Comparison of ENCODE assay signal across 21 mouse cellular contexts in the genomic region with DNA sequence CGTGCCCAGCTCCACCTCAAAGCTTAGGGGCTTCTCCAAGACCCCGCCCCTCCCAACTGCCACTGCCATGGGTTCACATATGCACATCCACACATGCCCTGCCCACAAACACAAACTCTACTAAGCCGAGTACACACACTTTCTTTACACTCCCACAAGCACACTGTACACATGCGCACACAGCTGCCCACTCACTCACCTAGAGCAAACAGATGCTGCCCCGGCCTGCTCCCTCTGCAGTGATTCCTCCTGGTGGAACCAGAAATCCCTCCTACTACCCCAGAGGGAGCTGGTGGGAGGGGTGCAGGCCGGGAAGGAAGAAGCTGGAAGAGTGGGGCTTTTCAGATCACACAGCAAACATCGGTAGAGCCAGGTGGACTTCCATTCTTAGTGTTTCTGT. TPM values are rescaled to one million over a fixed set of nuclear protein-coding genes. Genes with fewer than 3 reads are reported as not detected.
DNase-seq lines count a peak whose midpoint lies in the region; ATAC-seq and TF ChIP-seq lines count a peak whose summit lies in the region.
"Had no signal": no experiment of that assay in that cellular context is flagged by ENCODE, and none has a peak within 500 bp of the region (broad histone marks: within the 10 kb centered on the region; RNA-seq: fewer than 3 reads in every experiment).

No protein-coding gene starts in this region.

- WGBS in stomach, embryonic 16.5 days = 44% methylated on average over 7 of the region's 7 CpGs

- ATAC-seq in stomach, embryonic 16.5 days (ENCODE audit: insufficient read depth, low FRiP score) = peak; percentile 44; the same call in 1 of the 2 replicates
- ATAC-seq: forebrain, embryonic 16.5 days; hindbrain, postnatal 0 days had no signal

- peak overlapping the region; percentile 70 for H3K27ac ChIP-seq in gastrocnemius, adult 2 months
- H3K27ac ChIP-seq in stomach, embryonic 16.5 days (ENCODE audit: low read length) = no peak overlapping the region
- H3K27ac ChIP-seq: embryonic facial prominence, embryonic 13.5 days; forebrain, embryonic 12.5 days; heart, adult 2 months; heart, embryonic 15.5 days; hindbrain, embryonic 13.5 days; hindbrain, postnatal 0 days had no signal

- H3K9ac ChIP-seq in stomach, embryonic 16.5 days (ENCODE audit: low read length) = no peak overlapping the region
- H3K9ac ChIP-seq: embryonic facial prominence, embryonic 13.5 days; forebrain, embryonic 12.5 days; heart, embryonic 15.5 days; hindbrain, embryonic 13.5 days had no signal

- intact Hi-C loops in gastrocnemius, adult 2 months (cut with DNase I) = no loop called here

- H3K4me2 ChIP-seq in stomach, embryonic 16.5 days (ENCODE audit: low read depth, low read length) = no peak overlapping the region
- H3K4me2 ChIP-seq: embryonic facial prominence, embryonic 13.5 days; forebrain, embryonic 12.5 days; heart, embryonic 11.5 days; heart, embryonic 15.5 days; hindbrain, embryonic 13.5 days had no signal

- H3K36me3 ChIP-seq in stomach, embryonic 16.5 days (ENCODE audit: control insufficient read depth, insufficient read depth, low read length) = no peaks in the 10 kb centered on the region
- H3K36me3 ChIP-seq: embryonic facial prominence, embryonic 13.5 days; heart, embryonic 15.5 days had no signal

- no peak for TF ChIP-seq CTCF in gastrocnemius, adult 2 months (IDR thresholded peaks at IDR 0.05)

- no peaks in the 10 kb centered on the region for H3K27me3 ChIP-seq in stomach, embryonic 16.5 days (ENCODE audit: control insufficient read depth, insufficient read depth, low read length)
- H3K27me3 ChIP-seq: hindbrain, embryonic 13.5 days had no signal

- no peak overlapping the region for H3K4me3 ChIP-seq in gastrocnemius, adult 2 months
- H3K4me3 ChIP-seq in stomach, embryonic 16.5 days (replicated peaks; ENCODE audit: low read length) = no peak overlapping the region
- H3K4me3 ChIP-seq: embryonic facial prominence, embryonic 13.5 days; forebrain, embryonic 12.5 days; heart, adult 2 months; heart, embryonic 15.5 days; hindbrain, embryonic 13.5 days had no signal

- no peaks in the 10 kb centered on the region for H3K4me1 ChIP-seq in stomach, embryonic 16.5 days (ENCODE audit: control insufficient read depth, insufficient read depth, low read length)
- H3K4me1 ChIP-seq: embryonic facial prominence, embryonic 13.5 days; heart, embryonic 15.5 days had no signal

- H3K9me3 ChIP-seq in stomach, embryonic 16.5 days (replicated peaks; ENCODE audit: control insufficient read depth, low read length) = no peaks in the 10 kb centered on the region
- H3K9me3 ChIP-seq: embryonic facial prominence, embryonic 13.5 days; forebrain, embryonic 12.5 days; heart, embryonic 15.5 days; hindbrain, embryonic 13.5 days had no signal

- DNase-seq in gastrocnemius, adult 2 months = no peak
- no peak for DNase-seq in gastrocnemius, adult 18-20 months (ENCODE audit: low spot score)
- peak; percentile 63 for DNase-seq in right cerebral cortex, adult 18-20 months
- DNase-seq in right cerebral cortex, postnatal 14 days = no peak
- DNase-seq in urinary bladder, adult 18-20 months (ENCODE audit: low spot score in 2 of 2) = no peak
- DNase-seq: adrenal gland, postnatal 25 days; gastrocnemius, postnatal 10 days had no signal

RNA-seq across cellular contexts. Expression of a gene that starts 5.7 kb away (rescaled TPM):
- not detected for total RNA-seq in gastrocnemius, adult 2 months (2021)
- total RNA-seq in gastrocnemius, adult 18-20 months (2021) = under 1 TPM in 1 of 2 experiments, not detected in 1; 0.21 TPM
- 5.2 and 5.3 TPM in 2 replicates for polyA plus RNA-seq in stomach, embryonic 16.5 days (2015; fragmentation: Nextera tagmentation; extraction: Ambion mirVana)
- total RNA-seq: CH12.LX; heart, adult 2 months; heart, postnatal 14 days had no signal

RNA-seq across cellular contexts. Expression of a gene that starts 19.5 kb away (rescaled TPM):
- 10 to 100 TPM; 32.4 to 38.2 TPM for total RNA-seq in gastrocnemius, adult 2 months (2021)
- 10 to 100 TPM; 31.4 to 38.1 TPM for total RNA-seq in gastrocnemius, adult 18-20 months (2021)
- polyA plus RNA-seq in stomach, embryonic 16.5 days (2015; fragmentation: Nextera tagmentation; extraction: Ambion mirVana) = 79.0 and 86.1 TPM in 2 replicates

RNA-seq across cellular contexts. Expression of a gene that starts 28.4 kb away (rescaled TPM):
- total RNA-seq in gastrocnemius, adult 2 months (2021) = 100 to 1,000 TPM in 1 of 2 experiments, 10 to 100 TPM in 1; 73.8 to 106 TPM
- total RNA-seq in gastrocnemius, adult 18-20 months (2021) = 10 to 100 TPM; 76.5 TPM
- 11.6 and 12.1 TPM in 2 replicates for polyA plus RNA-seq in stomach, embryonic 16.5 days (2015; fragmentation: Nextera tagmentation; extraction: Ambion mirVana)

RNA-seq across cellular contexts. Expression of a gene that starts 46.2 kb away (rescaled TPM):
- 100 to 1,000 TPM; 424 to 437 TPM for total RNA-seq in gastrocnemius, adult 2 months (2021)
- 100 to 1,000 TPM; 401 to 487 TPM for total RNA-seq in gastrocnemius, adult 18-20 months (2021)
- 8.5 and 11.2 TPM in 2 replicates for polyA plus RNA-seq in stomach, embryonic 16.5 days (2015; fragmentation: Nextera tagmentation; extraction: Ambion mirVana)
- total RNA-seq: CH12.LX; hematopoietic stem cell, adult 5-6 weeks had no signal

RNA-seq across cellular contexts. Expression of a gene that starts 48.1 kb away (rescaled TPM):
- total RNA-seq in gastrocnemius, adult 2 months (2021) = not detected
- total RNA-seq in gastrocnemius, adult 18-20 months (2021) = not detected
- polyA plus RNA-seq in stomach, embryonic 16.5 days (2015; fragmentation: Nextera tagmentation; extraction: Ambion mirVana) = not detected in 2 replicates
- total RNA-seq: adrenal gland, adult 2 months; adrenal gland, postnatal 25 days; CH12.LX; gastrocnemius, postnatal 10 days; heart, adult 2 months; heart, postnatal 14 days; hematopoietic stem cell, adult 5-6 weeks had no signal
- polyA plus RNA-seq: adrenal gland, adult 2 months; embryonic facial prominence, embryonic 13.5 days; forebrain, embryonic 12.5 days; forebrain, embryonic 16.5 days; gonadal fat pad, adult 2 months; heart, adult 2 months; heart, embryonic 11.5 days; heart, embryonic 15.5 days; hindbrain, embryonic 13.5 days had no signal
